Mouse (Mus musculus) kidney, embryonic 14.5 days (tissue): ENCODE measurements around the gene Ly6g6f. TPM values are rescaled to one million over a fixed set of nuclear protein-coding genes. Genes with fewer than 3 reads are reported as not detected.

Experiments
- ATAC-seq: fragments of 200-750 bp; cut with Nextera tagmentation; 2 replicates; pipeline ENCODE4 v1.8.0; 2017; ENCODE audit warnings: moderate number of reproducible peaks, mild to moderate bottlenecking, moderate TSS enrichment, moderate library complexity; ENCODE audit not compliant: low FRiP score, low TSS enrichment
- H3K27ac ChIP-seq: fragments of 300-500 bp; sonication (generic); 2 replicates; pipeline ENCODE4 v1.5.1; 2014; ENCODE audit warnings: low read depth, mild to moderate bottlenecking, low read length, moderate library complexity, mixed read lengths
- H3K27me3 ChIP-seq: fragments of 300-500 bp; sonication (generic); 2 replicates; pipeline ENCODE4 v1.6.1; 2014; ENCODE audit warnings: mild to moderate bottlenecking, low read length; ENCODE audit not compliant: control insufficient read depth, insufficient read depth
- H3K36me3 ChIP-seq: fragments of 300-500 bp; sonication (generic); 2 replicates; pipeline ENCODE4 v1.6.1; 2014; ENCODE audit warnings: low read length, mixed read lengths; ENCODE audit not compliant: control insufficient read depth, insufficient read depth
- H3K4me1 ChIP-seq: fragments of 300-500 bp; sonication (generic); 2 replicates; pipeline ENCODE4 v1.6.1; 2014; ENCODE audit warnings: low read length, mixed read lengths; ENCODE audit not compliant: control insufficient read depth, insufficient read depth
- H3K4me2 ChIP-seq: fragments of 300-500 bp; sonication (generic); replicated peaks from 2 replicates; pipeline ENCODE4 v1.6.1; 2014; ENCODE audit warnings: low read depth, mild to moderate bottlenecking, low read length
- H3K4me3 ChIP-seq: fragments of 300-500 bp; sonication (generic); 2 replicates; pipeline ENCODE4 v1.5.1; 2014; ENCODE audit warnings: mild to moderate bottlenecking, low read length
- H3K9ac ChIP-seq: fragments of 300-500 bp; sonication (generic); 2 replicates; pipeline ENCODE4 v1.6.1; 2014; ENCODE audit warnings: low read depth, mild to moderate bottlenecking, low read length, moderate library complexity
- H3K9me3 ChIP-seq: fragments of 300-500 bp; sonication (generic); 2 replicates; pipeline ENCODE4 v1.6.1; 2016; ENCODE audit warnings: low read length; ENCODE audit not compliant: control insufficient read depth
- WGBS: fragments of 180-500 bp; shearing (Covaris S2); extraction: QIAGEN DNeasy Blood & Tissue Kit; methylation state at CpG from one replicate; pipeline ENCODE4 v1.1.7; 2014; 5-methylcytosine and 5-hydroxymethylcytosine counted together
- polyA plus RNA-seq: library from polyadenylated mRNA; unstranded; fragments of >200 nt; fragmentation: Nextera tagmentation; extraction: Ambion mirVana; gene quantifications from 2 replicates; pipeline ENCODE4 v1.2.1, GENCODE M21; 2014

Gene Ly6g6f
- polyA plus RNA-seq, 1 experiment from 2014 or later, result 0.31 TPM

DNA sequence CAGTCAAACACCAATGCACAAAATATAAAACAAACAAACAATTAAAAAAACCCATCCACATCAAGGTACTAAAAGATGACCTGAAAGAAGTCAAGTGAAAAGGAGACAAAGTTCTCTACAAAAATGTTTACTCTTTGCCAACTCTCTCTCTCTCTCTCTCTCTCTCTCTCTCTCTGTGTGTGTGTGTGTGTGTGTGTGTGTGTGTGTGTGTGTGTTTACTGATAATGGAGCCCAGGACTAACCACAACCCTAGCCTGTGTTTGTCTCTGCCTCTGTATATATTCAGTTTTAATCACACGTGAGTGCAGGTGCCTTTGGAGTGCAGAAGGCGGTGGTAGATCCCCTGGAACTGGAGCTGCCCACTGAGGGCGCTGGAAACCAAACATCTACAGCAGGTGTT lies 28.3 kb downstream of the Ly6g6f start:
- no peaks in the 10 kb centered on the region for H3K9me3 ChIP-seq
- no peak overlapping the region for H3K9ac ChIP-seq
- WGBS, result 88% methylated on average over 3 of the region's 3 CpGs
- H3K4me3 ChIP-seq, result no peak overlapping the region
- no peak overlapping the region for H3K4me2 ChIP-seq
- peaks cover 23% of the 10 kb centered on the region for H3K4me1 ChIP-seq
- no peak overlapping the region for H3K27ac ChIP-seq
- no peaks in the 10 kb centered on the region for H3K27me3 ChIP-seq
- H3K36me3 ChIP-seq, result peaks cover 73% of the 10 kb centered on the region
- ATAC-seq, result no peak

DNA sequence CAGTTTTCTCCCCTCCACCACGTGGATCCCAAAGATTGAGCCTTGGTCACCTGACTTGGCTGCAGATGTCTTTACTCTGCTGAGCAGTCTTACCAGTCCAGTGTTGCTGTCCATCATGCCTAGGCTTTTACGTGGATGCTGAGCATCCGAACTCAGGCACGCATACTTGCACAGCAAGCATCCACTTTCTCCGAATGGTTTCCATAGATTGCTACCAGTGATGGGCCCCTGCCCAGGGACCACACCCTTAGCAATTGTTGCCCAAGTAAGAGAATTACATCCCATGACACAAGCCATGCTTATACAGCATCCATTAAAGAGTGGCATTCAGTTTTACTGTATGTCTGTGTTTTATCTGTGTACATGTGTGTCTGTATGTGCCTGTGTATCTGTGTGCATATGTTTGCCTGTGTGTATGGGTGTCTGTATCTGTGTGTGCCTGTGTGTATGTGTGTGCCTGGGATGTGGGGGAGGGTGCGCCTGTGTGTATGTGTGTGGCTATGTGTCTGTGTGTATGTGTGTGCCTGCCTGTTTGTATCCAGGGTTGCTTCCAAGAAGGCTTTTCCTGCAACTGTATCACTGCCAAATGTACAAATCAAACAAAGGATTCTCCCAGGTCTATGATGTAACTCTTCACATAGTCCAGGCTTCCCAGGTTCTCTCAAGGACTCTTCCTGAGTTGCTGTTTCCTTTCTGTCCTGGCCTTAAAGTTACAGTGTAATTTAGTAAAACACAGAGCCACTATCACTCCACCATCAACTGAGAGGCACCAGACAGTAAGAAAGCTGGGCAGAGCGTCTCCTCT lies 29.5 kb downstream of the Ly6g6f start:
- peaks cover 62% of the 10 kb centered on the region for H3K36me3 ChIP-seq
- H3K4me2 ChIP-seq, result no peak overlapping the region
- peaks cover 18% of the 10 kb centered on the region for H3K4me1 ChIP-seq
- H3K4me3 ChIP-seq, result no peak overlapping the region
- no peaks in the 10 kb centered on the region for H3K27me3 ChIP-seq
- WGBS, result 88% methylated on average over 7 of the region's 7 CpGs
- no peak overlapping the region; the same call in 1 of the 2 replicates for H3K9ac ChIP-seq
- ATAC-seq, result no peak
- no peaks in the 10 kb centered on the region for H3K9me3 ChIP-seq
- no peak overlapping the region for H3K27ac ChIP-seq

- Histone ChIP-seq H3K9me3 (no peaks in the 10 kb centered on the region), H3K4me1 (peaks cover 28% of the 10 kb centered on the region), H3K27me3 (no peaks in the 10 kb centered on the region), H3K4me3 (peak overlapping the region; percentile 61), H3K27ac (peak overlapping the region; percentile 100), H3K36me3 (peaks cover 45% of the 10 kb centered on the region), H3K9ac (peak overlapping the region; percentile 80), H3K4me2 (peak overlapping the region; percentile 60)
- ATAC-seq, result no peak
- 80% methylated on average over 12 of the region's 12 CpGs for WGBS
Measured at GRCm38 (mm10) chr17:35052271-35052798, 33.1 kb downstream of the Ly6g6f start.

GRCm38 (mm10) chr17:35051156-35052086 lies 34.0 kb downstream of the Ly6g6f start:
- peaks cover 39% of the 10 kb centered on the region for H3K36me3 ChIP-seq
- H3K4me1 ChIP-seq, result peaks cover 32% of the 10 kb centered on the region
- H3K27ac ChIP-seq, result peak overlapping the region; percentile 100
- peak overlapping the region; percentile 60 for H3K4me2 ChIP-seq
- peak overlapping the region; percentile 61 for H3K4me3 ChIP-seq
- ATAC-seq, result peak; percentile 70
- H3K27me3 ChIP-seq, result no peaks in the 10 kb centered on the region
- peak overlapping the region; percentile 80 for H3K9ac ChIP-seq
- 2% methylated on average over 21 of the region's 21 CpGs for WGBS
- H3K9me3 ChIP-seq, result no peaks in the 10 kb centered on the region

DNA sequence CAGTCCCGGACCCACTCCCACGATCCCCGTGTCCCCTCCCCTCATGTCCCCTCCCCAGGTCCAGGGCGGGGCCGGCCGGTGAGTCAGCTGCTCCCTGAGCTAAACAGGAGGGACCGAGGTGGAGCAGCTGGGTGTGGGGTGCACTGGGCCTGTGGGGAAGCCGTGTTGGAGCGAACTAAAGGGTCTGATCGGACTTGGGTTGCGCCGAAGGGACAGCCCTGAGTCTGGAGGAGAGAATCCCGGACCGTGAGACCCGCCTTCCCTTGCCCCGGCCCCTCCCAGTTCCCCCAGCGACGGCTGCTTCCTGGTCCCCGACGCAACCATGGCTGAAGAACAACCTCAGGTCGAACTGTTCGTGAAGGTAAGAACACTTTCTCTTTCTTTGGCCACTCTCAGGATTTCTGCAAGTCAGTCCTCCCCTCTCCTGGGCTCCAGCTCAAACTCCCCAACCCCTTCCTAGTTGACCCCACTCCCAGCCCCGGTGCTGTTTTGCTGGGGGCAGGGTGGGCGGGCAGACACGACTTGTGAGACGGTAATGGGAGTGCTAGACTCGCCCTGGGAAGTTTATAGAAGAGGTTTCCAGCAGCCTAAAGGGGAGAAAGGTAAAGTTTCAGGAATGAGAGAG lies 35.2 kb downstream of the Ly6g6f start:
- H3K9me3 ChIP-seq, result no peaks in the 10 kb centered on the region
- peak overlapping the region; percentile 100 for H3K27ac ChIP-seq
- peak overlapping the region; percentile 80 for H3K9ac ChIP-seq
- peaks cover 32% of the 10 kb centered on the region for H3K4me1 ChIP-seq
- peak overlapping the region; percentile 60 for H3K4me2 ChIP-seq
- H3K36me3 ChIP-seq, result peaks cover 28% of the 10 kb centered on the region
- 0% methylated on average over 27 of the region's 27 CpGs for WGBS
- peak overlapping the region; percentile 61 for H3K4me3 ChIP-seq
- H3K27me3 ChIP-seq, result no peaks in the 10 kb centered on the region
- ATAC-seq, result peak; percentile 30

- Histone ChIP-seq H3K9ac (peak within 1 kb of the TSS; percentile 80), H3K4me2 (peak within 1 kb of the TSS; percentile 60), H3K4me3 (peak within 1 kb of the TSS; percentile 61), H3K27me3 (no peaks in the 10 kb centered on the region), H3K36me3 (peaks cover 24% of the 10 kb centered on the region), H3K9me3 (no peaks in the 10 kb centered on the region), H3K4me1 (peaks cover 36% of the 10 kb centered on the region), H3K27ac (peak within 1 kb of the TSS; percentile 100)
- WGBS, result 3% methylated on average over 11 of the region's 11 CpGs
- ATAC-seq, result peak; percentile 24
Measured at GRCm38 (mm10) chr17:35049561-35050016, 35.8 kb downstream of the Ly6g6f start, which contains the start of gene Clic1. Gene Clic1 (plus strand): TSS chr17:35049966.

DNA sequence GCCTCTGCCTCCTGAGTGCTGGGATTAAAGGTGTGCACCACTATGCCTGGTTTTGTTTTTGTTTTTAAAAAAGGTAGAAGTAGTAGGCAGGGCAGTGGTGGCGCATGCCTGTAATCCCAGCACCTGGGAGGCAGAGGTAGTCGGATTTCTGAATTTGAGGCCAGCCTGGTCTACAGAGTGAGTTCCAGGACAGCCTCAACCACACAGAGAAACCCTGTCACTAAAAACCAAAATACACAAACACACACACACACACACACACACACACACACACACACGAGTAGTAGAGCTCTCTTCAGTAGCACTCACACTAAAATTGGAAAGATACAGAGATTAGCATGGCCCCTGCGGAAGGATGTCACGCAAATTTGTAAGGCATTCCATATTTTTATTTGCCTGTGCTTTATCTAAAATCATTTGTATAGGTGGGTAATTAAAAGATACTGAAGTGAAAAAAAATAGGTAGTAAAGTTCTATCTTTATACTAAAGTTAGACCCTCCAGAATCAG lies 36.4 kb downstream of the Ly6g6f start:
- Histone ChIP-seq H3K36me3 (peaks cover 18% of the 10 kb centered on the region), H3K4me3 (peak overlapping the region; percentile 61; the same call in 1 of the 2 replicates), H3K9ac (peak overlapping the region; percentile 80; the same call in 1 of the 2 replicates), H3K4me2 (peak overlapping the region; percentile 60; the same call in 1 of the 2 replicates), H3K27ac (peak overlapping the region; percentile 100), H3K4me1 (peaks cover 36% of the 10 kb centered on the region), H3K9me3 (no peaks in the 10 kb centered on the region), H3K27me3 (no peaks in the 10 kb centered on the region)
- ATAC-seq, result no peak
- WGBS, result 70% methylated on average over 5 of the region's 5 CpGs
